Mouse (Mus musculus) liver, adult 2 months (tissue): ENCODE measurements around the gene Dglucy.

ENCODE experiments used
- CTCF ChIP-seq: fragments of 200-500 bp; IDR thresholded peaks from 2 replicates; pipeline ENCODE4 v1.5.1; 2011; ENCODE audit warnings: low read depth, low read length, control low read depth
- POLR2A ChIP-seq: fragments of 200-500 bp; IDR thresholded peaks from 2 replicates; pipeline ENCODE4 v1.6.1; 2011; ENCODE audit warnings: low read length, control low read depth; ENCODE audit not compliant: insufficient read depth; ENCODE audit errors: extremely low read depth

DNA sequence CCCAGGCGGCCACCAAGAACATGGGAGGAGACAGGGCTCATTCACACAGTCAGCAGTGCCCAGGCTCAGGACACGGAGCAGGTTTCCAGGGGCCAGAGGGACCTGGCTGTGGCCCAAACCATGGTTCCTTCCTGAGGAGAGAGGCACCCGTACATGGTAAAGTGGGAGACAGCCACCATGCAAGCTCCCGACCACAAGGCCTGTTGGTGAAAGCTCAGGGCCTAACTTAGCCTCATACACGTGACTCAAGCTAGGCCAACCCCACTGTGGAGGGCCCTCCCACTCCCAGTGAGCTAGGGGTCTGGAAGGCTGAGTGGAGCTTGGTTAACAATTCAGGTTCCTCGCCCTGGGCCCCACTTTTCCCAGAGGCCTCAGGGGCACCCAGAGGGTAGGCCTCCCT, 99.1 kb downstream of the Dglucy start:
- no peak for TF ChIP-seq CTCF
- TF ChIP-seq POLR2A: no peak
